Mouse (Mus musculus): ENCODE measurements around the gene Bora. TPM values are rescaled to one million over a fixed set of nuclear protein-coding genes. Genes with fewer than 3 reads are reported as not detected.
"Not testable (repeated sequence)": the region's sequence is repeated elsewhere in the genome, so short reads cannot be mapped to it uniquely, and the experiment has no call there.

Bora gene
- total and polyA plus RNA-seq, 2 experiments: 0.28 to 0.55 TPM

- Histone ChIP-seq H3K27me3 (ENCODE audit: control insufficient read depth, insufficient read depth, low read length) (no peaks in the 10 kb centered on the region), H3K79me2 (ENCODE audit: control insufficient read depth, insufficient read depth, low read length) (no peaks in the 10 kb centered on the region; the same call in 1 of the 2 replicates), H3K27ac (replicated peaks; ENCODE audit: insufficient read depth, low read depth, low read length) (no peak overlapping the region), H3K4me3 (ENCODE audit: insufficient read depth, low read depth, low read length) (no peak overlapping the region), H3K9ac (ENCODE audit: low read depth, low read length) (no peak overlapping the region), H3K4me1 (ENCODE audit: control insufficient read depth, insufficient read depth, low read length) (no peaks in the 10 kb centered on the region), H3K36me3 (ENCODE audit: control insufficient read depth, insufficient read depth, low read length) (peaks cover 4% of the 10 kb centered on the region; the same call in 1 of the 2 replicates)
- WGBS: 92% methylated on average over 2 of the region's 2 CpGs
- no peak for DNase-seq (ENCODE audit: extremely low read depth, low read depth, low spot score)
- no peak for TF ChIP-seq POLR2A (IDR thresholded peaks at IDR 0.05; ENCODE audit: extremely low read depth, insufficient read depth, low read length)
These were observed 8.3 kb upstream of the Bora start for GRCm38 (mm10) chr14:99037703-99038102.

- WGBS: 91% methylated on average over 5 of the region's 5 CpGs
These were observed 6.7 kb upstream of the Bora start for GRCm38 (mm10) chr14:99039308-99039707.

DNA sequence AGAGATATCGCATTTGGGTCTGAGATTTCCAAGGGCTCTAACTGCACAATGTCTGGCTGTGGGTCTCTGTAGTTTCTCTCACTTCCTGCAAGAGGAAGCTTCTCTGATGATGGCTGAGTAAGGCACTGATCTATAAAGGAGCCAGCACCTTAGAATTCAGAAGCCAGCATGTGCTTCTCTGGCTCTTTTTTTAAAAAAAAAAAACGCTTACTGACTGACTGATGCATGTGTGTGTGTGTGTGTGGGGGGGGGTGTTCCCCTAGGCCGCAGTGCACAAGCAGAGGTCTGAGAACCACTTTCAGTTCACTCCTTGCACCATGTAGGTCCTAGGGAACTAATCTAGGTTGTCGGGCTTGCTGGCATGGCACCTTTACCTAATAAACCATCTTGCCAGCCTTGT, 4.6 kb upstream of the Bora start:
- H3K27ac ChIP-seq (replicated peaks; ENCODE audit: insufficient read depth, low read depth, low read length): no peak overlapping the region
- H3K9ac ChIP-seq (ENCODE audit: low read depth, low read length): no peak overlapping the region
- no peak overlapping the region for H3K4me3 ChIP-seq (ENCODE audit: insufficient read depth, low read depth, low read length)
- H3K27me3 ChIP-seq (ENCODE audit: control insufficient read depth, insufficient read depth, low read length): no peaks in the 10 kb centered on the region
- WGBS: 63% methylated on average over 4 of the region's 4 CpGs
- no peaks in the 10 kb centered on the region for H3K4me1 ChIP-seq (ENCODE audit: control insufficient read depth, insufficient read depth, low read length)
- H3K79me2 ChIP-seq (ENCODE audit: control insufficient read depth, insufficient read depth, low read length): peaks cover 12% of the 10 kb centered on the region
- H3K36me3 ChIP-seq (ENCODE audit: control insufficient read depth, insufficient read depth, low read length): no peaks in the 10 kb centered on the region; the same call in 1 of the 2 replicates
- DNase-seq (ENCODE audit: extremely low read depth, low read depth, low spot score): no peak
- TF ChIP-seq POLR2A (IDR thresholded peaks at IDR 0.05; ENCODE audit: extremely low read depth, insufficient read depth, low read length) (no peak), CTCF (IDR thresholded peaks at IDR 0.05; ENCODE audit: low read depth, low read length) (no peak)

More at GRCm38 (mm10) chr14:99039308-99039707, 6.7 kb upstream of the Bora start:
- H3K27me3 ChIP-seq (ENCODE audit: control insufficient read depth, insufficient read depth, low read length); H3K27ac ChIP-seq (replicated peaks; ENCODE audit: insufficient read depth, low read depth, low read length); H3K79me2 ChIP-seq (ENCODE audit: control insufficient read depth, insufficient read depth, low read length); H3K4me1 ChIP-seq (ENCODE audit: control insufficient read depth, insufficient read depth, low read length); H3K36me3 ChIP-seq (ENCODE audit: control insufficient read depth, insufficient read depth, low read length); H3K9ac ChIP-seq (ENCODE audit: low read depth, low read length); DNase-seq (ENCODE audit: extremely low read depth, low read depth, low spot score); H3K4me3 ChIP-seq (ENCODE audit: insufficient read depth, low read depth, low read length): not testable (repeated sequence)

GRCm38 (mm10) chr14:99043499-99043898, 2.5 kb upstream of the Bora start:
- no peak overlapping the region for H3K4me3 ChIP-seq (ENCODE audit: insufficient read depth, low read depth, low read length)

DNA sequence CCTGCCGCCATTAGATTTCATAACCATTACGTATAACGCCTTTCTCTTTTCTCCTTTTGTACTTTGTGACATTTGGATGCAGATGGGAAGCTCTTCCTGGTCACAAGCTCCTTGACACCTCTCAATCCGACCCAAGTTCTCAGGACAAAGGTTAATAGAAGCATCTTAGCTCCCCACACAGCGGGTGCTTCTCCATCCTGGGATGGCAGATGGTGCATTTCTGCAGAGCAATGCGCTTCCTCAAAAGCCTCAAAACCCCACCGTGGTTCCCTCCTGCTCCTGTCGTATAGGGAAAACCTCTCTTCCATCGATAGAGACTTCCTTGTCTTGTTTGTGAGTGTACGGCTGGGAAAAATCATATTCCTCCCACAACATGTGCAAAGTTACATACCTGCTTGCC, 1.9 kb upstream of the Bora start:
- 69% methylated on average over 10 of the region's 10 CpGs for WGBS
- peaks cover 12% of the 10 kb centered on the region for H3K79me2 ChIP-seq (ENCODE audit: control insufficient read depth, insufficient read depth, low read length)
- H3K4me1 ChIP-seq (ENCODE audit: control insufficient read depth, insufficient read depth, low read length): no peaks in the 10 kb centered on the region; the same call in 1 of the 2 replicates
- DNase-seq (ENCODE audit: extremely low read depth, low read depth, low spot score): no peak
- no peak overlapping the region for H3K4me3 ChIP-seq (ENCODE audit: insufficient read depth, low read depth, low read length)
- H3K36me3 ChIP-seq (ENCODE audit: control insufficient read depth, insufficient read depth, low read length): no peaks in the 10 kb centered on the region
- no peak overlapping the region for H3K27ac ChIP-seq (replicated peaks; ENCODE audit: insufficient read depth, low read depth, low read length)
- TF ChIP-seq CTCF (IDR thresholded peaks at IDR 0.05; ENCODE audit: low read depth, low read length) (no peak), POLR2A (IDR thresholded peaks at IDR 0.05; ENCODE audit: extremely low read depth, insufficient read depth, low read length) (no peak)
- no peaks in the 10 kb centered on the region for H3K27me3 ChIP-seq (ENCODE audit: control insufficient read depth, insufficient read depth, low read length)
- no peak overlapping the region for H3K9ac ChIP-seq (ENCODE audit: low read depth, low read length)

More at GRCm38 (mm10) chr14:99043499-99043898, 2.5 kb upstream of the Bora start:
- Histone ChIP-seq H3K36me3 (ENCODE audit: control insufficient read depth, insufficient read depth, low read length) (no peaks in the 10 kb centered on the region; the same call in 1 of the 2 replicates), H3K9ac (ENCODE audit: low read depth, low read length) (no peak overlapping the region), H3K79me2 (ENCODE audit: control insufficient read depth, insufficient read depth, low read length) (peaks cover 12% of the 10 kb centered on the region), H3K4me1 (ENCODE audit: control insufficient read depth, insufficient read depth, low read length) (no peaks in the 10 kb centered on the region; the same call in 1 of the 2 replicates), H3K27ac (replicated peaks; ENCODE audit: insufficient read depth, low read depth, low read length) (no peak overlapping the region), H3K27me3 (ENCODE audit: control insufficient read depth, insufficient read depth, low read length) (no peaks in the 10 kb centered on the region)
- TF ChIP-seq POLR2A (IDR thresholded peaks at IDR 0.05; ENCODE audit: extremely low read depth, insufficient read depth, low read length): no peak
- no peak for TF ChIP-seq CTCF (IDR thresholded peaks at IDR 0.05; ENCODE audit: low read depth, low read length)
- 92% methylated on average over 1 of the region's 1 CpGs for WGBS
- DNase-seq (ENCODE audit: extremely low read depth, low read depth, low spot score): no peak

GRCm38 (mm10) chr14:99044718-99045117, 1.3 kb upstream of the Bora start:
- WGBS: 18% methylated on average over 5 of the region's 5 CpGs
- no peak for DNase-seq (ENCODE audit: extremely low read depth, low read depth, low spot score)
- H3K9ac ChIP-seq (ENCODE audit: low read depth, low read length): no peak overlapping the region
- no peak overlapping the region for H3K4me3 ChIP-seq (ENCODE audit: insufficient read depth, low read depth, low read length)
- H3K27me3 ChIP-seq (ENCODE audit: control insufficient read depth, insufficient read depth, low read length): no peaks in the 10 kb centered on the region
- no peak overlapping the region for H3K27ac ChIP-seq (replicated peaks; ENCODE audit: insufficient read depth, low read depth, low read length)
- no peaks in the 10 kb centered on the region; the same call in 1 of the 2 replicates for H3K4me1 ChIP-seq (ENCODE audit: control insufficient read depth, insufficient read depth, low read length)
- no peak for TF ChIP-seq POLR2A (IDR thresholded peaks at IDR 0.05; ENCODE audit: extremely low read depth, insufficient read depth, low read length)
- H3K36me3 ChIP-seq (ENCODE audit: control insufficient read depth, insufficient read depth, low read length): no peaks in the 10 kb centered on the region
- peaks cover 12% of the 10 kb centered on the region for H3K79me2 ChIP-seq (ENCODE audit: control insufficient read depth, insufficient read depth, low read length)

All from liver, adult 2 months (tissue).